Mouse (Mus musculus) gastrocnemius, postnatal 14 days (tissue): ENCODE results near the gene Rai1. TPM values are rescaled to one million over a fixed set of nuclear protein-coding genes. Genes with fewer than 3 reads are reported as not detected.
A peak's percentile ranks its signal among the peaks of the same experiment; 100 is the strongest.

ENCODE experiments used
- DNase-seq: peaks from one replicate; pipeline ENCODE4 v3.0.0; 2021; ENCODE audit warnings: mixed read lengths
- intact Hi-C: fragments of 180-260 bp; cut with DNase I; formaldehyde crosslinking; loops from one replicate; pipeline ENCODE4 v1.15.1; 2025; ENCODE audit warnings: low total_unique reads
- total RNA-seq, 2 experiments: library from RNA; stranded (reverse); gene quantifications; 2 replicates each; pipeline ENCODE4 v1.2.3; 2021

Rai1 gene
- total RNA-seq, 2 experiments from 2014 or later: 15.9 to 18.3 TPM

- intact Hi-C loops: no loop called here
- DNase-seq: peak; percentile 94
These were observed 10.3 kb downstream of the Rai1 start for GRCm38 (mm10) chr11:60115024-60115538.

GRCm38 (mm10) chr11:60115638-60116276 is 10.9 kb downstream of the Rai1 start:
- intact Hi-C loops: no loop called here
- DNase-seq: no peak

- intact Hi-C loops: no loop called here
- no peak for DNase-seq
These were observed 15.9 kb downstream of the Rai1 start for GRCm38 (mm10) chr11:60120586-60121262.

GRCm38 (mm10) chr11:60122611-60123010 is 17.8 kb downstream of the Rai1 start:
- no peak for DNase-seq
- intact Hi-C loops: no loop called here

GRCm38 (mm10) chr11:60127048-60127447 is 22.2 kb downstream of the Rai1 start:
- DNase-seq: no peak
- intact Hi-C loops: no loop called here

GRCm38 (mm10) chr11:60127863-60128512 is 23.2 kb downstream of the Rai1 start:
- intact Hi-C loops: no loop called here
- DNase-seq: no peak

- intact Hi-C loops: no loop called here
- DNase-seq: peak; percentile 55
These were observed 25.7 kb downstream of the Rai1 start for GRCm38 (mm10) chr11:60130516-60130915.

GRCm38 (mm10) chr11:60132061-60132460 is 27.2 kb downstream of the Rai1 start:
- intact Hi-C loops: no loop called here

GRCm38 (mm10) chr11:60136491-60136890 is 31.7 kb downstream of the Rai1 start:
- DNase-seq: no peak
- intact Hi-C loops: no loop called here

More at GRCm38 (mm10) chr11:60132061-60132460, 27.2 kb downstream of the Rai1 start:
- no peak for DNase-seq

GRCm38 (mm10) chr11:60137170-60137569 is 32.4 kb downstream of the Rai1 start:
- intact Hi-C loops: no loop called here
- DNase-seq: no peak

- DNase-seq: no peak
- intact Hi-C loops: no loop called here
These were observed 34.4 kb downstream of the Rai1 start for GRCm38 (mm10) chr11:60139141-60139733.

- peak; percentile 61 for DNase-seq
- intact Hi-C loops: loop anchor here (5.0 kb wide), 1 partner anchor 37 kb away; no protein-coding TSS in a partner anchor
These were observed 35.0 kb downstream of the Rai1 start for GRCm38 (mm10) chr11:60139734-60140371.

GRCm38 (mm10) chr11:60140586-60141284 is 35.9 kb downstream of the Rai1 start:
- DNase-seq: no peak

GRCm38 (mm10) chr11:60141285-60141608 is 36.4 kb downstream of the Rai1 start:
- no peak for DNase-seq
- intact Hi-C loops: loop anchor here (5.0 kb wide), 1 partner anchor 36 kb away; no protein-coding TSS in a partner anchor

More at GRCm38 (mm10) chr11:60140586-60141284, 35.9 kb downstream of the Rai1 start:
- intact Hi-C loops: loop anchor here (5.0 kb wide), 1 partner anchor 37 kb away; no protein-coding TSS in a partner anchor

GRCm38 (mm10) chr11:60143086-60143485 is 38.3 kb downstream of the Rai1 start:
- intact Hi-C loops: loop anchor here (5.0 kb wide), 1 partner anchor 34 kb away; no protein-coding TSS in a partner anchor

GRCm38 (mm10) chr11:60146170-60146569 is 41.4 kb downstream of the Rai1 start:
- intact Hi-C loops: no loop called here
- no peak for DNase-seq

More at GRCm38 (mm10) chr11:60143086-60143485, 38.3 kb downstream of the Rai1 start:
- no peak for DNase-seq

GRCm38 (mm10) chr11:60148591-60148990 is 43.8 kb downstream of the Rai1 start:
- intact Hi-C loops: no loop called here
- DNase-seq: no peak

GRCm38 (mm10) chr11:60149086-60149485 is 44.3 kb downstream of the Rai1 start:
- DNase-seq: no peak
- intact Hi-C loops: no loop called here

GRCm38 (mm10) chr11:60150677-60151076 is 45.9 kb downstream of the Rai1 start:
- DNase-seq: no peak
- intact Hi-C loops: no loop called here
